Mouse (Mus musculus) layer of hippocampus, postnatal 36 days (tissue): ENCODE results near the gene Cks2. TPM values are rescaled to one million over a fixed set of nuclear protein-coding genes. Genes with fewer than 3 reads are reported as not detected.
"Not testable (repeated sequence)": the region's sequence is repeated elsewhere in the genome, so short reads cannot be mapped to it uniquely, and the experiment has no call there.

Experiments used
- DNase-seq, 2 experiments: peaks; one replicate each; pipeline ENCODE4 v3.0.0; 2022
- total RNA-seq, 2 experiments: library from RNA; stranded (reverse); gene quantifications; 2 replicates each; pipeline ENCODE4 v1.2.3; 2021

Gene Cks2
- total RNA-seq, 2 experiments from 2014 or later, result 1.2 to 2.9 TPM

- no peak for DNase-seq
Measured at GRCm38 (mm10) chr13:51641424-51641823, 3.6 kb upstream of the Cks2 start.

- no peak for DNase-seq
Measured at GRCm38 (mm10) chr13:51642171-51642778, 2.8 kb upstream of the Cks2 start.

- DNase-seq, result no peak
Measured at GRCm38 (mm10) chr13:51643924-51644828, 856 bp upstream of the Cks2 start.

- DNase-seq, result no peak
Measured at GRCm38 (mm10) chr13:51645872-51646271, 840 bp downstream of the Cks2 start.

- DNase-seq, result no peak
Measured at GRCm38 (mm10) chr13:51646362-51647027, 1.5 kb downstream of the Cks2 start.

- no peak for DNase-seq
Measured at GRCm38 (mm10) chr13:51647770-51648169, 2.7 kb downstream of the Cks2 start.

GRCm38 (mm10) chr13:51648237-51648636 is 3.2 kb downstream of the Cks2 start:
- no peak for DNase-seq

- DNase-seq, result no peak
Measured at GRCm38 (mm10) chr13:51649740-51650139, 4.7 kb downstream of the Cks2 start.

- DNase-seq, result peak; percentile 95 to 97
Measured at GRCm38 (mm10) chr13:51651408-51652064, 6.5 kb downstream of the Cks2 start, which contains the start of gene Secisbp2. Gene Secisbp2, plus strand, starts transcription at chr13:51651697.

- DNase-seq, result no peak
Measured at GRCm38 (mm10) chr13:51653159-51653558, 8.1 kb downstream of the Cks2 start.

GRCm38 (mm10) chr13:51653961-51654360 is 8.9 kb downstream of the Cks2 start:
- no peak for DNase-seq

GRCm38 (mm10) chr13:51656516-51657235 is 11.6 kb downstream of the Cks2 start:
- DNase-seq, result no peak

GRCm38 (mm10) chr13:51658094-51658493 is 13.1 kb downstream of the Cks2 start:
- no peak for DNase-seq

GRCm38 (mm10) chr13:51659573-51659972 is 14.5 kb downstream of the Cks2 start:
- DNase-seq, result no peak

- no peak for DNase-seq
Measured at GRCm38 (mm10) chr13:51663561-51663960, 18.5 kb downstream of the Cks2 start.

- not testable (repeated sequence) for DNase-seq
Measured at GRCm38 (mm10) chr13:51668195-51668594, 23.2 kb downstream of the Cks2 start.

- no peak for DNase-seq
Measured at GRCm38 (mm10) chr13:51676641-51677040, 31.6 kb downstream of the Cks2 start.

GRCm38 (mm10) chr13:51677041-51677440 is 32.0 kb downstream of the Cks2 start:
- no peak for DNase-seq

GRCm38 (mm10) chr13:51677630-51678185 is 32.7 kb downstream of the Cks2 start:
- DNase-seq, result no peak

GRCm38 (mm10) chr13:51678687-51679086 is 33.7 kb downstream of the Cks2 start:
- no peak for DNase-seq

- DNase-seq, result no peak
Measured at GRCm38 (mm10) chr13:51679332-51679731, 34.3 kb downstream of the Cks2 start.

- no peak for DNase-seq
Measured at GRCm38 (mm10) chr13:51681076-51681475, 36.0 kb downstream of the Cks2 start.
